ENCODE assay signal across 10 mouse cellular contexts in genomic region chr16:90145244-90145643, GRCm38 (mm10). TPM values are rescaled to one million over a fixed set of nuclear protein-coding genes. Genes with fewer than 3 reads are reported as not detected.
DNase-seq lines count a peak whose midpoint lies in the region; ATAC-seq lines count a peak whose summit lies in the region.
"Had no signal": no experiment of that assay in that cellular context is flagged by ENCODE, and none has a peak within 500 bp of the region (broad histone marks: within the 10 kb centered on the region; RNA-seq: fewer than 3 reads in every experiment).

No protein-coding gene starts in this region.

- H3K36me3 ChIP-seq in intestine, embryonic 14.5 days (ENCODE audit: control insufficient read depth, insufficient read depth, low read length), result no peaks in the 10 kb centered on the region
- H3K36me3 ChIP-seq in intestine, embryonic 16.5 days (ENCODE audit: control insufficient read depth, insufficient read depth, low read length), result no peaks in the 10 kb centered on the region
- no peaks in the 10 kb centered on the region for H3K36me3 ChIP-seq in embryonic facial prominence, embryonic 15.5 days
- H3K36me3 ChIP-seq in liver, embryonic 16.5 days (ENCODE audit: control insufficient read depth, insufficient read depth), result no peaks in the 10 kb centered on the region
- H3K36me3 ChIP-seq: limb, embryonic 15.5 days had no signal

- peaks cover 11% of the 10 kb centered on the region for H3K4me1 ChIP-seq in intestine, embryonic 14.5 days (replicated peaks; ENCODE audit: control insufficient read depth, insufficient read depth, low read length)
- H3K4me1 ChIP-seq in intestine, embryonic 16.5 days (ENCODE audit: control insufficient read depth, insufficient read depth, low read length), result peaks cover 13% of the 10 kb centered on the region
- peaks cover 30% of the 10 kb centered on the region for H3K4me1 ChIP-seq in embryonic facial prominence, embryonic 15.5 days
- peaks cover 23% of the 10 kb centered on the region for H3K4me1 ChIP-seq in liver, embryonic 16.5 days (ENCODE audit: control insufficient read depth, low read depth, low read length)

- H3K27ac ChIP-seq in intestine, embryonic 14.5 days (ENCODE audit: low read depth), result no peak overlapping the region; the same call in 1 of the 2 replicates
- H3K27ac ChIP-seq in intestine, embryonic 16.5 days (ENCODE audit: low read length), result no peak overlapping the region
- H3K27ac ChIP-seq in embryonic facial prominence, embryonic 15.5 days (replicated peaks), result no peak overlapping the region
- H3K27ac ChIP-seq in liver, embryonic 16.5 days (ENCODE audit: low read length), result no peak overlapping the region

- ATAC-seq in intestine, embryonic 14.5 days (replicated peaks; ENCODE audit: low FRiP score, low TSS enrichment, low read depth), result no peak
- no peak for ATAC-seq in intestine, embryonic 16.5 days
- ATAC-seq in embryonic facial prominence, embryonic 15.5 days (ENCODE audit: insufficient number of reproducible peaks, low FRiP score, low TSS enrichment, low read depth), result no peak
- no peak for ATAC-seq in liver, embryonic 16.5 days (ENCODE audit: low read depth)

- WGBS in intestine, embryonic 14.5 days, result 76% methylated on average over 1 of the region's 1 CpGs
- 64% methylated on average over 1 of the region's 1 CpGs for WGBS in intestine, embryonic 16.5 days
- WGBS in embryonic facial prominence, embryonic 15.5 days, result 83% methylated on average over 1 of the region's 1 CpGs
- 78% methylated on average over 1 of the region's 1 CpGs for WGBS in liver, embryonic 16.5 days (ENCODE audit: insufficient replicate concordance)

- H3K9ac ChIP-seq in intestine, embryonic 14.5 days (ENCODE audit: low read length), result no peak overlapping the region
- H3K9ac ChIP-seq in intestine, embryonic 16.5 days (ENCODE audit: low read depth, low read length), result no peak overlapping the region
- H3K9ac ChIP-seq in embryonic facial prominence, embryonic 15.5 days, result no peak overlapping the region
- no peak overlapping the region for H3K9ac ChIP-seq in liver, embryonic 16.5 days (ENCODE audit: low read depth, low read length)

- DNase-seq in adrenal gland, adult (ENCODE audit: inconsistent age in 2 of 2, low spot score in 1 of 2), result peak; percentile 63 to 77
- no peak for DNase-seq in adrenal gland, postnatal 14 days
- DNase-seq in intestine, embryonic 14.5 days (ENCODE audit: low spot score), result no peak
- no peak for DNase-seq in spleen, postnatal 14 days (ENCODE audit: low spot score in 2 of 2)
- no peak for DNase-seq in frontal cortex, postnatal 25 days (ENCODE audit: low spot score in 2 of 2)
- DNase-seq: heart, adult 11 months had no signal

- no peak overlapping the region for H3K4me3 ChIP-seq in intestine, embryonic 14.5 days (ENCODE audit: low read depth, low read length)
- no peak overlapping the region for H3K4me3 ChIP-seq in intestine, embryonic 16.5 days (ENCODE audit: low read length)
- H3K4me3 ChIP-seq in embryonic facial prominence, embryonic 15.5 days (replicated peaks), result no peak overlapping the region
- H3K4me3 ChIP-seq in liver, embryonic 16.5 days (ENCODE audit: low read depth, low read length), result no peak overlapping the region

- H3K9me3 ChIP-seq in intestine, embryonic 14.5 days (ENCODE audit: control insufficient read depth, low read length), result no peaks in the 10 kb centered on the region
- H3K9me3 ChIP-seq in intestine, embryonic 16.5 days (ENCODE audit: control insufficient read depth, low read length), result no peaks in the 10 kb centered on the region
- H3K9me3 ChIP-seq in embryonic facial prominence, embryonic 15.5 days (replicated peaks), result no peaks in the 10 kb centered on the region
- no peaks in the 10 kb centered on the region for H3K9me3 ChIP-seq in liver, embryonic 16.5 days (replicated peaks; ENCODE audit: control insufficient read depth, low read length)
- H3K9me3 ChIP-seq: limb, embryonic 15.5 days had no signal

- H3K27me3 ChIP-seq in intestine, embryonic 14.5 days (replicated peaks; ENCODE audit: control insufficient read depth, insufficient read depth, low read length), result 0 out of 2 replicates have a peak, but pooled peaks cover 2% of the 10 kb centered on the region
- no peaks in the 10 kb centered on the region for H3K27me3 ChIP-seq in intestine, embryonic 16.5 days (replicated peaks; ENCODE audit: control insufficient read depth, insufficient read depth, low read length)
- H3K27me3 ChIP-seq in embryonic facial prominence, embryonic 15.5 days, result no peaks in the 10 kb centered on the region
- H3K27me3 ChIP-seq in liver, embryonic 16.5 days (ENCODE audit: control insufficient read depth, insufficient read depth, low read depth, low read length), result peaks cover 17% of the 10 kb centered on the region
- H3K27me3 ChIP-seq: limb, embryonic 15.5 days had no signal

- peak overlapping the region; percentile 97 for H3K4me2 ChIP-seq in intestine, embryonic 14.5 days (ENCODE audit: low read length)
- no peak overlapping the region for H3K4me2 ChIP-seq in intestine, embryonic 16.5 days (ENCODE audit: low read depth, low read length)
- H3K4me2 ChIP-seq in embryonic facial prominence, embryonic 15.5 days (replicated peaks), result 0 out of 2 replicates have a peak overlapping the region, but pooled peaks have one; percentile 96
- H3K4me2 ChIP-seq in liver, embryonic 16.5 days (ENCODE audit: low read depth, low read length), result 0 out of 2 replicates have a peak overlapping the region, but pooled peaks have one; percentile 100

RNA-seq across cellular contexts. Expression of gene Tiam1, which starts 1.7 kb away (rescaled TPM):
- 64.1 and 72.8 TPM in 2 replicates for total RNA-seq in adrenal gland, postnatal 14 days (2021)
- 21.4 and 23.3 TPM in 2 replicates for polyA plus RNA-seq in intestine, embryonic 14.5 days (2014; fragmentation: Nextera tagmentation; extraction: Ambion mirVana)
- polyA plus RNA-seq in intestine, embryonic 16.5 days (2015; fragmentation: Nextera tagmentation; extraction: Ambion mirVana), result 7.4 and 8.1 TPM in 2 replicates
- polyA plus RNA-seq in embryonic facial prominence, embryonic 15.5 days (2015; fragmentation: Nextera tagmentation; extraction: Ambion mirVana), result 45.3 and 49.4 TPM in 2 replicates
- 2.8 and 4.2 TPM in 2 replicates for polyA plus RNA-seq in liver, embryonic 16.5 days (2015; fragmentation: Nextera tagmentation; extraction: Ambion mirVana)

Comparison
In these comparisons a context has a peak if more than half of its experiments do, and no peak if none do; other contexts are left out.
1. DNase-seq: peak in adrenal gland, adult (2 of 2); none in adrenal gland, postnatal 14 days (single experiment), intestine, embryonic 14.5 days (single experiment), spleen, postnatal 14 days (0 of 2) and frontal cortex, postnatal 25 days (0 of 2).